Mouse (Mus musculus): ENCODE measurements around the gene Ankrd65.
"Not testable (repeated sequence)": the region's sequence is repeated elsewhere in the genome, so short reads cannot be mapped to it uniquely, and the experiment has no call there.

The Ankrd65 gene

DNA sequence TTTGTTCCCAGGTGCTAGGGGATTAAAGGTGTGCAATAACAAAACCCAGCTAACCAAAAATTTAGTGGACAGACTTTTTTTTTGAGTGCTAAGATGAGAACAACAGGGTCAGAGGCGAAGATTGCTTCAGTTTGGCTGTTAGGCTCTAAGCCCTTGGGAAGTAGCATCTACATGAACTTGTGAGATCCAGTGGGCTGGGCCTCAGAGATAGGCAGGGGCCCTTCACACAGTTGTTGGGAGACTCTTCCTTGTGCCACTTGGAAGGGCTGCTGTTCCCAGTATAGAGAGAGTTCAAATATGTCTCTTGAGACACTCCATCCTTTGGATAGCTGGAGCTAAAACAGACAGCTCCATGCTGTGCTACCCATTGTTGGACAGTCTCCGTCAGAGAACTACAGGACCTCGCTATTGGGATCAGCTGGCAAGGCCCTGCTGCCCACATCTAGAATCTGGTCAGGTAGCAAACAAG is at the start of gene Ankrd65:
Ankrd65 (plus strand) TSS at position 419 of the 469 bp plus-strand sequence.
- no peak for DNase-seq (ENCODE audit: extremely low spot score, low read depth, low spot score)

DNA sequence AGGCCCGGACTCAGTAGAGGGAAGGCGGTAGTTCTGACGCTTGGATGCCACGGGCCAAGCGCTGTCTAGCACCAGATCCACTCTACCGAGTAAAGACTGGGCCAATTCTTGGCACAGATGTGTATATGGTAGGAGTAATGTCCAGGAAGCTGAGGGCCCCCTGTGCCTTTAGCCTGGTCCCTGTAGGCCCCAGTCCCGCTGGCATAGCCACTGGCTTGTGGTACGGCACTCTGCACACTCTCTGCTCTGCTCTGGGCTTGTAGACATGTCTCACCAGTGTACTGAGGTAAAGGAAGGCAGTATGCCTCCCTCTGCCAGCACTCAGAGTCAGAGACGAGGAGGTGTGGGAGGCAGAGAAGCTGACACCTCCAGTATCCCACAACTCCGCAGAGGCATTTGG is 49.6 kb upstream of the Ankrd65 start:
- not testable (repeated sequence) for DNase-seq (ENCODE audit: extremely low spot score, low read depth, low spot score)

DNA sequence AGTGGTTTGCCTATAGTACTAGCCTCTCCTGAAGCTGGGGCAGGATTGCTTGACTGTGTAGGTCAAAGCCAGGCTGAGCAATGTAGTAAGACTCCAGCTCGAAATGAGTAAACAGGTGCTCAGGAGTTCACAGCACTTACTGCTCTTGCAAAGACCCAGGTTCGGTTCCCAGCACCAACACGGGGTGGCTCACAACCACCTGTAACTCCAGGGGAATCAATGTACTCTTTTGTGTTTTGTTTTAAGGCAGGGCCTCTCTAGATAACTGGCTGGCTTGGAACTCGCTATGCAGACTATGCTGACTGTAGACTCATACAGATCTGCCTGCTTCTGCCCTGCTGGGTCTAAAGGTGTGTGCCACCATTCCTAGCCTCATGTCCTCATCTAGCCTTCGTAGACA is 47.6 kb upstream of the Ankrd65 start:
- DNase-seq (ENCODE audit: extremely low spot score, low read depth, low spot score), result no peak

DNA sequence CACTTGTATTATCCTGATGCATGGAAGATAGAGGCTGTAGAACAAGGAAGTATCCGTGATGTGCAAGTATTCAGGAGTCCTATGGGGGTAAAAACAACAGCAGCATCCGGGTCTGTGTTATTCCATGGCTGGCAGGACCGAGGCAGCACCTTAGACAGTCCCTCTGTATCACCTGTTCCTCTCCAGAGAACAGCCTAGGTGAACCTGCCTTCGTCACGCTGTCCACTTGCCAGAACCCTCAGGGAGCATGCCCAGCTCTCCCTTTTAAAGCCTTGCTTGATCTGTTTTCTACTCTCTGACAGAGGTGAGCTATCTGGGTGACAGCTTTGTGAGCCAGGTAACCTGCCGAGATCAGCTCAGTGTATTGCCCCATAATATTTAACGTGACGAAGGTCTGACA is 45.8 kb upstream of the Ankrd65 start:
- no peak for DNase-seq (ENCODE audit: extremely low spot score, low read depth, low spot score)

DNA sequence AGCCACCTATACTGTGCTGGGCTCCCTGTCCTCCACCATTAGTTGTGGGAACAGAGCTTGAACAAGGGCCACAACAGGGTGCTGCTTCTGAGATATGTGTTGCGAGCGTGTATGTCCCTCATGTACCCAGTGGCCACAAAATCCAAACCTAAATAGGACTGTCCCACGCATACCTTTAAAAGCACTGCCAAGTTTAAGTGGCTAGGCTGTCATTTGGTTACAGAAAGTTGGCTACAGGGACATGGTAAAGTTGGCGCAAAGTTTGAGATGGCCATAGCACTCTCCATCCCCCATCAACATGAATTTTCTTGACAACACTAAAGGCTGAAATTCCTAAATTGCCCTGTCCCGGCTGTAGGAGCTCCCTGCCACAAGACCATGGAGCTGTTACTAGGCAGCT is 45.1 kb upstream of the Ankrd65 start:
- DNase-seq (ENCODE audit: extremely low spot score, low read depth, low spot score), result no peak

DNA sequence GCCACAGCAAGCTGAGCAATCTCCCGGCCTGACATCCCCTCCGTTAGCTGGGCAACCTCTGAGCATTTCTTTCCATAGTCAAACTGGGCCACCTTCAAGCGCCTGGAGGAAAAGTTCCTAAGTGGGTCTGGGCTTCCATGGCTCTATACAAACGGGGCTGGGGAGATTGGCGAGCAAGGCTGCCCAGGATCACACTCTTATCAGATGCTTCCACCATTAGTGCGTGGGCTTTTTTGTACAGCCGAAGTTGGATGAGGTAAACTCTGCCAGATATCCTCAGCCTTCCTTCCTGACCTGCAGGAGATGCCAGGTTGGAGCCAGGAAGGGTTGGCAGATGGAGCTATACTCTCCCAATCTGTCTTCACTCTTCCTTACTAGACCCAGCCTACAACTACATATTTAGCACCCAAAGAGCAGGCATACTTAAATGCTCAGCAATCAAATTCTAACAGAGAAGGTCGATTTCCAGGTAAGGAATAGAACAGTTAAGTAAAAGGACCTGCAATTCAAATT is 44.1 kb upstream of the Ankrd65 start:
- no peak for DNase-seq (ENCODE audit: extremely low spot score, low read depth, low spot score)

DNA sequence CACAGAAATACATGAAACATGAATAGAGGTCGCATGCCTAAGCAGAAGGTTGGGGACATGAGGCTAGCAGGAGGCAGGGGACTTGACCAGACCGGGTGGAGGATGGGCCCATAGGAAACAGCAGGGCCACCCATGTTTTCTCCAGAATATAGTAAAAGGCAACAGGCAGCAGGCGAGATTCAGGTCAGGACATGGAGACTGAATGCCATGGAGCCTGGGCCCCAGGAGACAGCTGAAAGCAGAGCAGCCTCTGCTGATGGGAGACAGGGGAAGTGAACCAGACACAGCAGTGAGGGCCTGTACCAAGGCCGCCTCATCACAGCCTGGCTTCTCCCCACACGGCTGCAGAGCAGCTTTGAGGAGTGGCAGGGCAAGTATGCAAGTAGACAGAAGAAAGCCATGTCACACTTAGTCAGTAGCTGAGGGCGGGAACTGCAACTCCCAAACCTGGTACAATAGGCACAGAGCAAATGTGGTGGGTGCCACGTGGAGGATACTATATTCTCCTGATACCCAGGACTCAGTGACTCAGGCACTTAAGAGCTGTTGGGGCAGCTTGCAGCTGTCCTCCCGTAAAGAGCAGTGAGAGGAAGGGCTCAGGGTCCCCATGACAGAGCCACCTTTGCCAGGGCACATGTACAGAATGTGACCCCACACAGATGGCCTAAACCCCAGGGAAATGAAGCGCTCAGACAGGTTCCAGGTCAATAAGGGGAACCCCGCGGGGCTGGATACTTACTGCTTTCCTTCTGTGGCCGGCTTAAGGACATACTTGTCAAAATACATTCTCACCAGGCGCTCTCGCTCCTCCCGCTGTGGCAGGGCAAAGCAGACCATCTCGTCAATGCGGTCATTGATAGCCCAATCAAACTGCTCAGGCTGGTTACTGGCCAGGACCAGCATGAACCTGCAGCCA is 43.4 kb upstream of the Ankrd65 start:
- DNase-seq (ENCODE audit: extremely low spot score, low read depth, low spot score), result no peak

DNA sequence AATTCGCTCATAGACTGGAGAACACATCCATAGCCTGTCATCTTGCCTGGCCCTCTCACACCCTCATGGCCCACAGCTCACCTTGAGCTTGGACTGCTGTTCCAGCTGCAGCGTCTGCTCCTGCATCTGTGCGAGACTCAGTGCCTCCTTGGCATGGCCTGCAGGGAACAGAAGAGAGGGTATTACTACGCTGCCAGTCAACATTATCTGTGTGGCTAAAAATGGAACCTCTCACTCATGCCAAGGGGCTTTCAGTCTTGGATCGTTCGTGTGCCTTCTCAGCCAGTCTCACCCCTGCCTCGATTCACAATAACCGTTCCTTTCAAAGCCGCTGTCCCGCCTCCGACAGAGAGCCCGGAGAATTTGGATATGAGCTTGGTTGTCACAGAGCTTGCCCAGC is 33.2 kb upstream of the Ankrd65 start:
- DNase-seq (ENCODE audit: extremely low spot score, low read depth, low spot score), result no peak

DNA sequence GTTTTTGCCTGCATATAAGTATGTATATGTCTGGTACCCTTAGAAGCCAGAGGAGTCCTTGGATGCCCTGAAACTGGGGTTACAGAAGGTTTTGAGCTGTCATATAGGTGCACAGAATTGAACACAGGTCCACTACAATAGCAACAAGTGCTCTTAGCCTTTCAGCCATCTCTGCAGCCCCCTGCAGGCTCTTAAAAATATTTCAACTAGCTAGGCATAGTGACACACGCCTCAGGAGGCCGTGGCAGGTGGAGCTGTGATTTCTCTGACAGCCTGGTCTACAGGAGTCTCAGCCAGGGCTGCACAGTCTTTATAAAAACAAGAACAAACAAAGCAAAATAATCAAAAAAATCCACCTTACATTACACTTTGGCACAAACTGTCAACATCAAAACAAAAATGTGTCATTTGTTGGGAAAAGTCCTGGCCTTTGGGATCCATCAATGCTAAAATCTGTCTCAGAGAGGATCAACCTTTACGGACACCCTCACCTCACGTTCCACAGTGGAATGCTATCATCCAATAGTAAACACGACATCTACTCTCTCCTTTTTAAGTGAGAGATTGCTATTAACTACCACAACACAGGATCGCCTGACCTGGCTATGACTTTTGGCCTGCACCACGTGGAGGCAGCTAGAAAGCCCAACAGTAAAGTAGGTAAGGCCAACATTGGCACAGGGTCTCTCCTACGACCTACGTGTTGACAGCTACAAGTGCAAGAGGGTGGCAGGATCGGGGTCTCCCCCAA is 30.2 kb upstream of the Ankrd65 start:
- no peak for DNase-seq (ENCODE audit: extremely low spot score, low read depth, low spot score)

DNA sequence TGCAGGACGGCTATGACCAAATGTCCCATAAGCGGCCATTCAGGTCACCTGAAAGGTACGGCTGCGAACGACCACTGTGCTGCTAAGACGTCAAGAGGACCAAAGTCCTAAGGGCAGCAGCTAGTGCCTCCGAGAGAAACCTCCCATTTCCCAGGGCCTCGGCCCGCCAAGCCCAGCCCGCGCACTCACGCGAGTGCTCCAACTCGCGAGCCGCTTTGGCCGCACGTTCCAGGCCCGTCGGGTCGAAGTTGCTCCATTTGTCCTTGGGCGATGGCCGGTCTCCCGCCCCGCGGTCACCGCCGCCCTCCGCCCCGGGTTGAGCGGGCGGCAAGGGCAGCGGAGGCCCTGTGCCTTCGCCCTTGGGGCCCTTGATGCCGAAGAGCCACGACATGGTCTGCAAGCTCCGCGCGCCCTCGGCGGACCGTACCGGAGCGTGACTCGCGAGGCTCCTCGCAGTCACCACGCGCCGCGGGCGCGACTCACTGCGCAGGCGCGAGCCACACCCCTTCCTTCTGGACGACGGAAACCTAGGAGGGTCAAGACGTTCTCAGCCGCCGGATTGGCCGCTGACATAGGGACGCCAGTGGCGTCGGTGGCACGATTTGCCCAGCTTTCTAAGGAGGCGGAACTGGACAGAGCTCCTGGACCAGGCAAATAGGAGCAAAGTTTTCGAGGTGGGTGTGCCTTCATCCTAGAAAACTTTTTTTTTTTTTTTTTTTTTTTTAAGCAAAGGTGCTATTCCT is 29.5 kb upstream of the Ankrd65 start, which contains the start of gene Atad3a:
Atad3a (minus strand) TSS at position 481 of the 743 bp plus-strand sequence.
- DNase-seq (ENCODE audit: extremely low spot score, low read depth, low spot score), result peak; percentile 99

DNA sequence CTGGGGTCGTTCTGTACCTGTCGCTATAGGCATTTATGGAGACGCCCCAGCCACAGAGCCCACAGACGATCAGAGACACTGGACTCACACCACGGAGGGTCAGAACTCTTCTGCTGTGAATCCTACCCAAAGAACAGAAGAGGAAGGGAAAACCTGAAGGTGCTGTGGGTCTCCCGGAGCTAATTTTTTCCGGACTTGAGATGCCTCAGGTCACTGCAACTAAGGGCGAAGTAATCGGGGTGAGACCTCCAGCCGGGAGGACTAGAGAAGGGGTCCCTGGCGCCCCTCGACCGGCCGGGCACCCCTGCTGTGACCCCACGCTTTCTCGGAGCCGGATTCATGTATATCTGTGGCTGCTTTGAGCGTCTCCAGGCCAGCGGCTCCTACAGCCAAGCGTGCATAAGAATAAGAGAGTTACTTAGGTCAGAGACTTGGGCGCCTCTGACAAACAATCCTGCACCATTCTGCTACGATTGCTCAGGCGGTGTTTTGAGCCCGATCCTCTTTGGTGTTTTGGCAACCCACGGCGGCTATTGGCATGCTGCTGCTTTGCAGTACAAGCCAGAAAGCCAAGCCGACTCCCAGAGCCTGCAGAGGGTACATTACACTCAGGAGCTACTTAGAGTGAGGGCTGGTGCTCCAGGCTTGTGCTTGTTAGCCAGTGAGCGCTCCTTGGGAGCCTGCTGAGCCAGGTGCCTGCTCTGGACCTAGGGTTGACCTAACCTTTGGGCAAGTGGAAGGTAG is 28.7 kb upstream of the Ankrd65 start:
- DNase-seq (ENCODE audit: extremely low spot score, low read depth, low spot score), result no peak

DNA sequence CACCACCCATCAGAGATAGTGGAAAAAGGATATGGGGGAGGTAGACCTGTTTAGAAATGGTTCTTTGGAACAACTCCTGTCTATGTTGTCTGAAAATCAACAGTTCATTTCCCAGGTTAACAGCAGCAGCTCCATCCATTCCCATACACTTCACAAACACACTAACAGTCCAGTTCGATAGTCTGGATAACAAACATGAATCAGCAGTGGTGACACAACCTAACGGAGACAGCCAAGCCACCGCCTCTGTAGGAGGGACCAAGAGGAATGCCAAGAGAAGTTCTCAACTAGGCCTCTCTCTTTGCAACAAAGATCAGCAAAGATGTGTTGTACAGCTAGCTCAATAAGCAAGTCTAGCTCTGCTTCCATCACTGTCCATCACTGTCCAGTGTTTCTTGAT is 27.9 kb upstream of the Ankrd65 start:
- no peak for DNase-seq (ENCODE audit: extremely low spot score, low read depth, low spot score)

DNA sequence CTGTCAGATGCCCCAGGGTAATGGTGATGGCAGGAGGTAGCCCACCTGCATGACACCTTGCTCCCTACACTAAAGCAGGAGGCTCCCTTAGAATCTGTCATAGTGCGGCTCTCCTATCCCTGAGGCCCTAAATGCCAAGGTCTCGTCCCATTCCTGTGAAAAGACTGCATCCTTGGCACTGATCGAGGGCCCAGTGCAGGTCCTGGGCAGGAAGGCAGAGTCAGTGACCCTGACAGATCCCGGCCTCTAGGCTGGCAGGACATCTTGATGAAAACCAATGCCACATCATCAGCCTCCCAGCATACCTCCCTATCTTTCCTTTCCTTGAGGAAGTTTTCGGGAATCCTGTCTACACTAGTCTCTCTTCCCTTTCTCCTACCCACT is 20.8 kb upstream of the Ankrd65 start:
- no peak for DNase-seq (ENCODE audit: extremely low spot score, low read depth, low spot score)

DNA sequence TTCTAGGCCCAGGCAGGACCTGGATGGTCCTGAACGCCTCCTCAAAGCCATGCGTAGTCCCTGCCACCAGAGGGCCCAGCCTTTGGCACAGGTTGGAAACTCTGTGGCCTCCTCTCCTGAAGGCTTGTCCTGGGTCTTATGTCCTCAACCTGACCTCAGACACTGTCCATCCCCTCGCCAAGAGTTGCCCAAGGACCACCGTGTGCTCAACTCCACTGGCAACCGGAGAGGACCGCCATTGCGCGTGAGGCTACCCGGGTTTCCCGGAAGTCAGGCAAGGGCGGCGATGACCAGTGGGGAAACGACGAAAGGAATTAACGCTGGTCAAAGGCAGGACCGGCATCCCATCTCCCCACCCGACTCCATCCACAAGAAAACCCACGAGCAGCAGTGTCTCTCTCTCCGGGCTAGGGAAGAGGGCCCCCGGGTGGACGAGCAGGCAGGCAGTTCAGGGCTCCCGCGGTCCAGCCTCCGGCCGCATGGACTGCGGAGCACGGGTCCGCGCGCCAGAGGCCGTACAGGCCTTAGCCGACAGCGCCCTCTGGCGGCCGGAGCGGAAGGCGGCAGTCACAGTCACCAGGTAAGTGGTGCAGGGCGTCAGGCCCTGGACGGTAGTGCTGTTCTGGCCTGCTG is 20.2 kb upstream of the Ankrd65 start:
- peak; percentile 61 for DNase-seq (ENCODE audit: extremely low spot score, low read depth, low spot score)

DNA sequence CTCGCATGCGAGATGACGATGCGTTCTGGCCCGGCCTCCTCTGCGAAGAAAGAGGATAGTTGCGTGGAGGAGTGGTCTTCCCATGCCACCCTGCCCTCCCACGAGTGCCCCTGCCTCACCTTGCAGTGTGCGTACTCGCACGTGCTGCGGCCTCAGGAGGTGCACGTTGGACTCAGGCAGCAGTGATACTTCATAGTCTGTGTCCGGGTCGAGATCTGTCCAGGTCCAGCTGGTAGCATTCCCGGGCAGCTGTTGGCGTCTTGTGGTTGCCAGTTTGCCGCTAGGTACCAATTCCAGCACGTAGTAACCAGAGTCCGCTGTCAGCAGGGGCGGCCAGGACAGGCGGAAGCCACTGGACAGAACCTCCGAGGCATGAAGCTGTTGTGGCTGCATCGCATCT is 19.6 kb upstream of the Ankrd65 start:
- no peak for DNase-seq (ENCODE audit: extremely low spot score, low read depth, low spot score)

DNA sequence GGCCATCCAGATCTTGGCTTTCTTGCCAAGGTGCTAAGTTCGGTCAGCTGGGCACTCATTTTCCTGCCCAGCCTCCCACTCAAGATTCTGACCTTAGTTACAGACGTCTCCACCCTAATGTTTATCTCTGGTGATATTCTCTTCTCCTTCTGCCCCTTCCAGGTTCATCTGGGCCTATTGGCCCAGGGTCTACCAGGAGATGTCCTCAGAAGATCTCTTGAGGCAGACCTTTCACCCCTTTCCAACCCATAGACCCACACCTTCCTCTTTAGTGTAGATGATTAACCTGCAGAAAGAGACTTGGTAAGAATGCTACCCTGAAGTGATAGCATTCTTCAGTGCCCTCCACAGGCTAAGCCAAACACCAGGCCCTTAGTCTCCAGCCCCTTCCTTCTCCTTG is 18.5 kb upstream of the Ankrd65 start:
- DNase-seq (ENCODE audit: extremely low spot score, low read depth, low spot score), result no peak

DNA sequence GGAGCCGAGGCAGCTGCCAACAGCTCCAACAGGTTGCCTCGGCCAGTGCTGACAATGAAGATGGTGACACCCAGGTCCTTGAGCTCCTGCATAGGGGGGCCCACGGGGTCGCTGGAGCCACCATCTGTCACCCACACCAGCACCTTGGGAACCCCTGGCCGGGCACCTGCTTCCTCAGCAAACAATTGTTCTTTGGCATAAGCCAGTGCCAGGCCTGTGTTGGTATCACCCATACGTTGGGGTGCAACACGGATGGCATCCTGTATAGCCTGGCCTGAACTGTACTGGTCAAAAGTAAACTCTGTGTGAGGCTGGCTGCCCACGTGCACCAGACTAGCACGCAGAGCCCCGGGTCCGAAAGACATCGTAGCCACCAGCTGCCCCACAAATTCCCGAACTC is 17.5 kb upstream of the Ankrd65 start:
- DNase-seq (ENCODE audit: extremely low spot score, low read depth, low spot score), result no peak

DNA sequence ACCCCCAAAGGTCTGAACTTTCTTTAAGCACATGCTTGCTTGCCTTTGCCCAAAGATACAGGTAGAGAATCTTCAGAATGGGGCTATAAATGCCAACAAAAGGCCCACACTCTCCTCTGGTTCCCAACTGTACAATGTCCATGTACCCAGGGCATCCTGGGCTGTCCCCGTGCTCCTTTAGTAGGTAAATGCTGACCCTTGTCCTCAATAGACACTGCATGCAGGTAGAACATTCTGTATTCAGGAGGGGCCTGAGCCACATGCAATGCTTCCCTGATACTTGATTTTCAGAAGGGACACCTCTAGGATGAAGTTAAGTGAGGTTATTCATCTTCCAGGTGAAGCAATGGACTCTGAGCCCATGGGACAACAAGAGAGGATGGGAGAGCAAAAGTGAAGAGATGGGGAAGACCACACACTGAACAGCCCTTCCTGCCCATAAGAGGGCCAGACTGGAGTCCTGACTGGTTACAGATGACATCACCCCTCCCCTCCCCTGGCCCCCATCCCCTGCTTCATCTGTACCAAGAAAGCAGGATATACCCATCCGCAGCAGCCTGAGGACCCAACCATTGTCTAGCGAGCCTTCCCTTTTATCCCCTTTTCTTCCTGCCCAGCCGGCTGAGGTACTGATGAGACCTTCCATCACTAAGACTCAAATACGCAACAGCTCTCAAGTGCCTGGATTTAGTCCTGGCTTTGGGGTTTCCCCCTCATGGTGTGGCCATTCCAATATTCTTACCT is 16.7 kb upstream of the Ankrd65 start:
- no peak for DNase-seq (ENCODE audit: extremely low spot score, low read depth, low spot score)

DNA sequence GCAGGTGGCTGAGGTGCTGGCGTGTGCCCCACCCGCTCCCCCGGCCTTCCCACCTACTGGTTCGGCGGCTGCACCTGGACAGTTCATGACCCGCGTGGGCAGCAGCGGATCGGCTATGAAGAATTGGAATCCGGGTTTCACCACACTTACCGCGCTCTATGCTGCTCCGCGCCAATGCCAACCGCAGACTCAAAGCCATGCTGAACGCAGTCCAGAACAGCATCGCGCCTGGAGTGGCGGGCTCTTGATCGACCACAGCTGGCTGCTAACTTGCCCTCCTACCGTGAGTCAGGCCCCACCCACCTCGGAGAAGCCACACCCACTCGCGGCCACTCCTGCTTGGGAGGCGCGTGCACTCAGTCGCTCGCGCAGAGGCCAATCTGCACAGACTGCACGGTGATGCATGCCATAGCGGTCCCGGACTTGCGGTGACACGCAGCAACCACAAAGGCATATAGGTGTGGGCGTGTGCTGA is 15.9 kb upstream of the Ankrd65 start, which contains the start of gene Vwa1:
Vwa1 (minus strand) TSS at position 419 of the 475 bp plus-strand sequence.
- peak; percentile 33 for DNase-seq (ENCODE audit: extremely low spot score, low read depth, low spot score)
